Mouse (Mus musculus): ENCODE measurements around the gene Ak6. TPM values are rescaled to one million over a fixed set of nuclear protein-coding genes. Genes with fewer than 3 reads are reported as not detected.

The Ak6 gene
- polyA plus RNA-seq, 1 experiment from 2014 or later: 299 TPM

DNA sequence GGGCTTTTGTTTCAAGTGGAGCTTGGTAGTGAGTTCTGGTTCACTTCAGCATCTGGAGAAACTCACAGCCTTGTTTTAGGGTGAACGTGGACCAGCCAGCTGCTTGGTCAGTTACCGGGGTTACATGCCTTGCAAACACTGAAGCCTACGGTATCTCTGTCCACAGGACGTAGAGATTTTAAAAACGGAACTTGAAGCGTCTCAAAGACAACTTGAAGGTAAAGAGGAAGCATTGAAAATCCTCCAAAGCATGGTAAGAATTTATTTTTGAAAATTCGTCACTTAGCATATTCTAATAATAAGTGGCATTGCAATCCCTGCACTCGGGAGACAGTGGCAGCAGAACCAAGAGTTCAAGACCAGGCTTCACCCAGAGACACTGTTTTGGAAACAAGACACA lies 30.8 kb downstream of the Ak6 start:
- H3K9ac ChIP-seq: no peak overlapping the region
- H3K36me3 ChIP-seq (replicated peaks): no peaks in the 10 kb centered on the region
- no peak for ATAC-seq (replicated peaks)
- H3K27me3 ChIP-seq (replicated peaks): no peaks in the 10 kb centered on the region
- H3K27ac ChIP-seq: no peak overlapping the region
- WGBS: 89% methylated on average over 8 of the region's 8 CpGs
- no peaks in the 10 kb centered on the region for H3K4me1 ChIP-seq
- H3K4me3 ChIP-seq: no peak overlapping the region
- no peaks in the 10 kb centered on the region for H3K9me3 ChIP-seq
- H3K4me2 ChIP-seq: no peak overlapping the region

DNA sequence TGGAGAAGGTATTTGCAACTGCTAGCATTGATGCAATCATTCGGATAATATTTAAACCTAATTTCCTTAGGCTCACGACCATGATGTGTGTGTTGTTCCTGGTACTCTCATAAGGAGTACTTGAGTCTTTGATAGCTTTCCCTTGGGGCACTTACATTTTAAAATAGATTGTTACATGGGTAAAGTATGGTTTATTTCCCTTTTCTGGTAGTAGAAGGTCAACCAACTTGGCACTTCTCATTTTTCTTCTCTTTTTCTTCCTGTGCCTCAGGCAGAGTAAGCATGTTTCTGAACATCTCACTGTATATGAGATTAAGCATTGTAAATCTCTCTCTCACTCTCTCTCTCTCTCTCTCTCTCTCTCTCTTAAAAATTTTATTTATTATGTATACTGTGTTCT lies 32.1 kb downstream of the Ak6 start:
- Histone ChIP-seq H3K9ac (no peak overlapping the region), H3K9me3 (no peaks in the 10 kb centered on the region), H3K36me3 (replicated peaks) (no peaks in the 10 kb centered on the region), H3K27me3 (replicated peaks) (no peaks in the 10 kb centered on the region), H3K4me3 (no peak overlapping the region), H3K4me2 (no peak overlapping the region), H3K27ac (no peak overlapping the region), H3K4me1 (no peaks in the 10 kb centered on the region)
- no peak for ATAC-seq (replicated peaks)
- 83% methylated on average over 2 of the region's 2 CpGs for WGBS

DNA sequence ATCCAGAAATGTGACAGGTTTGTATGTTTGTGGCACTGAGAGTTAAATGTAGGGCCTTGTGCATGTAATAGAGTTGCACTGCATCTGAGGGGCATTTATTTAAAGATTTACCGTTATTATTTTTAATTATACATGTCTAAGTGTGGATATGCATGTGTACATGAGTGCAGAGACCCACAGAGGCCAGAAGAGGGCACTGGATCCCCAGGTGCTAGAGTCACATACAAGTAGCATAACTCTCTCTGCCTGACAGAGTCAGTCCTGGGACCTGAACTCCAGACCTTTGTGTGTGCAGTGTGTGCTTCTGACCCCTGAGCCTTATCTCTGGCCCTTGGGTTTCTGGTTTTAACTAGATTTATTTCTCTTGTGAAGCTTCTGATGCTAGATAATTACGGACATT lies 33.6 kb downstream of the Ak6 start:
- no peak overlapping the region for H3K4me3 ChIP-seq
- H3K27me3 ChIP-seq (replicated peaks): no peaks in the 10 kb centered on the region
- H3K9ac ChIP-seq: no peak overlapping the region
- H3K36me3 ChIP-seq (replicated peaks): no peaks in the 10 kb centered on the region
- no peak overlapping the region for H3K27ac ChIP-seq
- no peak overlapping the region for H3K4me2 ChIP-seq
- H3K4me1 ChIP-seq: no peaks in the 10 kb centered on the region
- WGBS: 82% methylated on average over 2 of the region's 2 CpGs
- ATAC-seq (replicated peaks): no peak
- H3K9me3 ChIP-seq: no peaks in the 10 kb centered on the region

DNA sequence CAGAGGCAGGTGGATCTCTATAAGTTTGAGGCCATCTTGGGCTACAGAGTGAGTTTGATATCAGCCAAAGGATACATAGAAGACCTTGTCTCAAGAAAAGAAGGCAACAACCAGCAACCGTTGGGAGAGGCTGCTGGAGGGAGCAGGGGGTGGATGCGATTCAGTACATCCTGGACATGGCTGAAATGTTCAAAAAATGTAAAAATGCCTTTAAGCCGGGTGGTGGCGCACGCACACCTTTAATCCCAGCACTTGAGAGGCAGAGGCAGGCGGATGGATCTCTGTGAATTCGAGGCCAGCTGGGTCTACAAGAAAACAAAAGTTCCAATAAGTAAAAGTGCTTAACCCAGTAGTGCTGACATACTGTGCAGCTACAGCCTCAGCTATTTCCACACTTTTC lies 36.7 kb downstream of the Ak6 start:
- Histone ChIP-seq H3K27ac (no peak overlapping the region), H3K36me3 (replicated peaks) (no peaks in the 10 kb centered on the region), H3K4me2 (no peak overlapping the region), H3K9ac (no peak overlapping the region), H3K4me1 (no peaks in the 10 kb centered on the region), H3K4me3 (no peak overlapping the region), H3K9me3 (no peaks in the 10 kb centered on the region), H3K27me3 (replicated peaks) (no peaks in the 10 kb centered on the region)
- no peak for ATAC-seq (replicated peaks)
- WGBS: 69% methylated on average over 7 of the region's 7 CpGs

DNA sequence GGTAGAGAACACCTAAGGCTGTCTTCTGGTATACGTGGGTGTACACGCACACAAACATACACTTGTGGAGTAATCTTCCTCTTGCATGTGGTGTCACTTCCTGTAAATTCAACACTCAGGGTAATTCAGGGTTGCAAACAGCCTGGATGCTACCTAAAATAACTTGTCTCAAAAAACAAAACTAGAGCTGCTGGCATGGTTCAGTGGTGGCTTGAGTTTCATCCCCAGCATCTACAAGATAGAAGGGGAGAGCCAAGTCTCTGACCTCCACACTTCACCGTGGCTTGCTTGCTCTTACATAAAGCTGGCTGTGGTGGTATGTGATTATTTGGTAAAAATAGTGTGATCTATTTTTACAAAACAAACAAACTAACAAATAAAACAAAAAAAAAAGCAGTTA lies 46.8 kb downstream of the Ak6 start:
- WGBS: 98% methylated on average over 3 of the region's 3 CpGs
- no peak for ATAC-seq (replicated peaks)
- Histone ChIP-seq H3K36me3 (replicated peaks) (peaks cover 36% of the 10 kb centered on the region), H3K4me2 (no peak overlapping the region), H3K9me3 (no peaks in the 10 kb centered on the region), H3K27me3 (replicated peaks) (no peaks in the 10 kb centered on the region), H3K9ac (no peak overlapping the region), H3K4me1 (no peaks in the 10 kb centered on the region), H3K27ac (no peak overlapping the region), H3K4me3 (no peak overlapping the region)

DNA sequence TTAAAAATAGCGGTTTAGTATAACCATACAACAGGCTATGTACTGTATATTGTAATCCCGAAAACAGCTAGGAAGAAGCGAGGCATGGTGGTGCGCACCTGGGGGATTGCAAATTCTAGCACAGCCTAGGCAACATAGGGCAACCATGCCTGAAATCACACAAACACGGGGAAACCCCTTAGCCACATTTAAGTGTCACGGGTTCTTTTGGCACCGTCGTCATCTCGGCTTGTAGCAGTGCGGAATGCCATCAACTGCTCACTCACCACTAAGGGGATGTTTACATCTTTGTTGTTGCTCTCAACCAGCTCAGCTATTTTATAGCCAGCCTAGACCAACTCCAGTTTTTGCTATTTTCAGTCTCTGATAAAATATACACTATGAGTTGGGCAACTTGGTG lies 48.1 kb downstream of the Ak6 start:
- 96% methylated on average over 10 of the region's 10 CpGs for whole genome bisulfite sequencing
- Histone ChIP-seq H3K27me3 (replicated peaks) (no peaks in the 10 kb centered on the region), H3K4me2 (no peak overlapping the region), H3K36me3 (replicated peaks) (peaks cover 47% of the 10 kb centered on the region), H3K9ac (no peak overlapping the region), H3K9me3 (no peaks in the 10 kb centered on the region), H3K27ac (no peak overlapping the region), H3K4me1 (no peaks in the 10 kb centered on the region), H3K4me3 (no peak overlapping the region)
- ATAC-seq (replicated peaks): no peak

DNA sequence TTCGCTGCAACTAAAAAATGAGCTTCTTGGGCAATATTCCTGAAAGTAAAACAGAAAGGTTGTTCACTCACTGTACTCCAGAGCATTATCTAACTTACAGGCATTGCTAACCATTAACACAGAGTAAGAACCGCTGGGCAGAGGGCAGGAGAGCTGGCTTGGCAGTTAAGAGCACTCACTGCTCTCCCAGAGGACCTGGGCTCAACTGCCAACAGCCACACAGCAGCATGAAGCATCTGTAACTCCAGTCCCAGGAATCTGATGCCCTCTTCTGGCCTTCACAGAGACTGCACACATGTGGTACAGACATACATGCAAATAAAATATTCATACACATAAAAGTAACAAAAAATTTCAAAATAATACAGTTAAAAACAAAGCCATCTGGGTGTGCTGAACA lies 52.7 kb downstream of the Ak6 start:
- Histone ChIP-seq H3K27me3 (replicated peaks) (no peaks in the 10 kb centered on the region), H3K27ac (no peak overlapping the region), H3K9me3 (no peaks in the 10 kb centered on the region), H3K36me3 (replicated peaks) (peaks cover 64% of the 10 kb centered on the region), H3K4me3 (no peak overlapping the region), H3K9ac (no peak overlapping the region), H3K4me1 (no peaks in the 10 kb centered on the region), H3K4me2 (no peak overlapping the region)
- ATAC-seq (replicated peaks): no peak
- 95% methylated on average over 2 of the region's 2 CpGs for WGBS

DNA sequence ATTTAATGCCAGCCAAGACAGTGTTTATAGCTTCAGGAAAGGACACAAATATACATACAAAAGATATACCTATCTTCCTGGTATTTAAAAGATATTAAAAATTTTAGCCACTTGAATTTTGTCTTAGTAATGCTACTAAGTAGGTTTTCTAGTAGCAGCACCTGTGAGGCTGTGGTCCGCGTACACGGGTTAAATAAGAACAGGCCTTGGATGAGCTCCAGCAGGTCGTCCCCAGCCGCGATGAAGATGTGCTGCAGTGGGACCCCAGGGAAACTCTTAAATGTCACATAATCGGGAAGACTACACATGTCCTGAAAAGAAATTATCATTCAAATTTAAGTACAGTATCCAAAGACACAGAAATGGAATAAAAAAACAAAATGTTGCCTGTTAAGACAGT lies 55.4 kb downstream of the Ak6 start:
- Histone ChIP-seq H3K9ac (no peak overlapping the region), H3K9me3 (no peaks in the 10 kb centered on the region), H3K36me3 (replicated peaks) (peaks cover 70% of the 10 kb centered on the region), H3K4me3 (no peak overlapping the region), H3K4me2 (no peak overlapping the region), H3K27ac (no peak overlapping the region), H3K4me1 (no peaks in the 10 kb centered on the region), H3K27me3 (replicated peaks) (no peaks in the 10 kb centered on the region)
- no peak for ATAC-seq (replicated peaks)
- 98% methylated on average over 7 of the region's 7 CpGs for WGBS

DNA sequence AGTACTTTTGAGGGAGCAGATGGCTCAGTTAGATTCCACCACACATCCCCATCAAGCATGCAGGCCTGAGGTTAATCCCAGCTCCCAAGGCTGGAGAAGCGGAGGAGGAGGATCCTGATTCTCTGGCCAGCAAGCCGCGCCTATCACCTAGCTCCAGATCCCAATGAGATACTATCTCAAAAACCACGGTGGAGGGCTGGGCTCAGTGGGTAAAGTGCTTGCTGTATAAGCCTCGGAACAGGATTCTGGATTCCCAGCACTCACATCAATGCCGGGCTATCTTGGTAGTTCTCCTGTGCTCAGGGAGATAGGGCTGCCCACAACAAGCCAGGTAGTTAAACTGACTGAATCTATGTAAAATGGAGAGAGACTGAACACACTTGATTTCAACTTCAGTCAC lies 64.7 kb downstream of the Ak6 start:
- Histone ChIP-seq H3K4me1 (no peaks in the 10 kb centered on the region), H3K4me3 (no peak overlapping the region), H3K9me3 (no peaks in the 10 kb centered on the region), H3K9ac (no peak overlapping the region), H3K27me3 (replicated peaks) (no peaks in the 10 kb centered on the region), H3K36me3 (replicated peaks) (peaks cover 62% of the 10 kb centered on the region), H3K4me2 (no peak overlapping the region), H3K27ac (no peak overlapping the region)
- ATAC-seq (replicated peaks): no peak
- WGBS: 90% methylated on average over 6 of the region's 6 CpGs

Other genes with a start within 250 kb of the Ak6 start
- 0.10 TPM in 1 of 2 replicates, not detected in the other for gene Naip1, start 198.1 kb upstream of the Ak6 start, polyA plus RNA-seq (2015; fragmentation: Nextera tagmentation; extraction: Ambion mirVana)
- gene Gtf2h2, start 158.4 kb upstream of the Ak6 start, polyA plus RNA-seq (2015; fragmentation: Nextera tagmentation; extraction: Ambion mirVana): 69.9 and 70.9 TPM in 2 replicates
- 7.4 and 8.6 TPM in 2 replicates for gene Ocln, start 98.3 kb upstream of the Ak6 start, polyA plus RNA-seq (2015; fragmentation: Nextera tagmentation; extraction: Ambion mirVana)
- 2.3 and 2.7 TPM in 2 replicates for gene Marveld2, start 34.0 kb upstream of the Ak6 start, polyA plus RNA-seq (2015; fragmentation: Nextera tagmentation; extraction: Ambion mirVana)
- gene Rad17, start 72 bp downstream of the Ak6 start, polyA plus RNA-seq (2015; fragmentation: Nextera tagmentation; extraction: Ambion mirVana): 17.0 and 17.1 TPM in 2 replicates
- 25.1 and 30.6 TPM in 2 replicates for gene Taf9, start 600 bp downstream of the Ak6 start, polyA plus RNA-seq (2015; fragmentation: Nextera tagmentation; extraction: Ambion mirVana)
- gene Ccdc125, start 18.7 kb downstream of the Ak6 start, polyA plus RNA-seq (2015; fragmentation: Nextera tagmentation; extraction: Ambion mirVana): 1.2 and 2.1 TPM in 2 replicates
- gene Cdk7, start 80.0 kb downstream of the Ak6 start, polyA plus RNA-seq (2015; fragmentation: Nextera tagmentation; extraction: Ambion mirVana): 41.6 and 42.7 TPM in 2 replicates
- 119 and 125 TPM in 2 replicates for gene Mrps36, start 93.7 kb downstream of the Ak6 start, polyA plus RNA-seq (2015; fragmentation: Nextera tagmentation; extraction: Ambion mirVana)
- gene Cenph, start 124.9 kb downstream of the Ak6 start, polyA plus RNA-seq (2015; fragmentation: Nextera tagmentation; extraction: Ambion mirVana): 5.4 and 5.8 TPM in 2 replicates
- gene Ccnb1, start 135.6 kb downstream of the Ak6 start, polyA plus RNA-seq (2015; fragmentation: Nextera tagmentation; extraction: Ambion mirVana): 30.9 and 44.5 TPM in 2 replicates
- gene Slc30a5, start 182.4 kb downstream of the Ak6 start, polyA plus RNA-seq (2015; fragmentation: Nextera tagmentation; extraction: Ambion mirVana): 32.7 and 34.3 TPM in 2 replicates